Mouse (Mus musculus) hindbrain, embryonic 16.5 days (tissue): ENCODE data around the gene Gpr107. TPM values are rescaled to one million over a fixed set of nuclear protein-coding genes. Genes with fewer than 3 reads are reported as not detected.

Source experiments
- ATAC-seq: fragments of 200-750 bp; cut with Nextera tagmentation; 2 replicates; pipeline ENCODE4 v1.8.0; 2017; ENCODE audit warnings: moderate TSS enrichment, moderate library complexity
- H3K27ac ChIP-seq: fragments of 300-500 bp; sonication (generic); 2 replicates; pipeline ENCODE4 v1.5.1; 2014; ENCODE audit warnings: low read depth, mild to moderate bottlenecking, control low read depth, low read length, moderate library complexity
- H3K27me3 ChIP-seq: fragments of 300-500 bp; sonication (generic); replicated peaks from 2 replicates; pipeline ENCODE4 v1.6.1; 2014; ENCODE audit warnings: low read length; ENCODE audit not compliant: control insufficient read depth, insufficient read depth
- H3K36me3 ChIP-seq: fragments of 300-500 bp; sonication (generic); 2 replicates; pipeline ENCODE4 v1.6.1; 2014; ENCODE audit warnings: mild to moderate bottlenecking, low read length, moderate library complexity, mixed read lengths; ENCODE audit not compliant: control insufficient read depth, insufficient read depth
- H3K4me1 ChIP-seq: fragments of 300-500 bp; sonication (generic); 2 replicates; pipeline ENCODE4 v1.6.1; 2014; ENCODE audit warnings: low read depth, low read length; ENCODE audit not compliant: control insufficient read depth, insufficient read depth
- H3K4me2 ChIP-seq: fragments of 300-500 bp; sonication (generic); 2 replicates; pipeline ENCODE4 v1.6.1; 2014; ENCODE audit warnings: mild to moderate bottlenecking, low read length, control low read depth, moderate library complexity
- H3K4me3 ChIP-seq: fragments of 300-500 bp; sonication (generic); 2 replicates; pipeline ENCODE4 v1.5.1; 2014; ENCODE audit warnings: mild to moderate bottlenecking, low read length, control low read depth, moderate library complexity
- H3K9ac ChIP-seq: fragments of 300-500 bp; sonication (generic); 2 replicates; pipeline ENCODE4 v1.6.1; 2014; ENCODE audit warnings: low read depth, mild to moderate bottlenecking, control low read depth, low read length, moderate library complexity
- H3K9me3 ChIP-seq: fragments of 300-500 bp; sonication (generic); 2 replicates; pipeline ENCODE4 v1.6.1; 2014; ENCODE audit warnings: mild to moderate bottlenecking, low read length, moderate library complexity; ENCODE audit not compliant: control insufficient read depth
- WGBS: fragments of 180-500 bp; shearing (Covaris S2); extraction: QIAGEN DNeasy Blood & Tissue Kit; methylation state at CpG from one replicate; pipeline ENCODE4 v1.1.7; 2014; 5-methylcytosine and 5-hydroxymethylcytosine counted together
- polyA plus RNA-seq: library from polyadenylated mRNA; unstranded; fragments of >200 nt; fragmentation: Nextera tagmentation; extraction: Ambion mirVana; gene quantifications from 2 replicates; pipeline ENCODE4 v1.2.1, GENCODE M21; 2015

Gene Gpr107
- polyA plus RNA-seq, 1 experiment from 2014 or later, result 34.4 TPM

- Histone ChIP-seq H3K4me3 (no peak overlapping the region), H3K27ac (peak overlapping the region; percentile 85), H3K36me3 (no peaks in the 10 kb centered on the region), H3K27me3 (no peaks in the 10 kb centered on the region), H3K4me2 (0 out of 2 replicates have a peak overlapping the region, but pooled peaks have one; percentile 5), H3K4me1 (peaks cover 67% of the 10 kb centered on the region), H3K9ac (0 out of 2 replicates have a peak overlapping the region, but pooled peaks have one; percentile 13), H3K9me3 (no peaks in the 10 kb centered on the region)
- ATAC-seq, result peak; percentile 78
- 38% methylated on average over 10 of the region's 10 CpGs for WGBS
Measured at GRCm38 (mm10) chr2:31263746-31264378, 111.7 kb downstream of the Gpr107 start.

GRCm38 (mm10) chr2:31267447-31267846 lies 115.3 kb downstream of the Gpr107 start:
- Histone ChIP-seq H3K9ac (0 out of 2 replicates have a peak overlapping the region, but pooled peaks have one; percentile 14), H3K27ac (0 out of 2 replicates have a peak overlapping the region, but pooled peaks have one; percentile 37)

More at GRCm38 (mm10) chr2:31267447-31267846, 115.3 kb downstream of the Gpr107 start:
- Histone ChIP-seq H3K4me3 (no peak overlapping the region), H3K4me1 (peaks cover 60% of the 10 kb centered on the region), H3K27me3 (no peaks in the 10 kb centered on the region), H3K4me2 (no peak overlapping the region), H3K36me3 (0 out of 2 replicates have a peak, but pooled peaks cover 2% of the 10 kb centered on the region), H3K9me3 (no peaks in the 10 kb centered on the region)
- WGBS, result 18% methylated on average over 6 of the region's 6 CpGs
- no peak for ATAC-seq

Other genes starting within 250 kb of the Gpr107 start
- gene Ptges, start 222.5 kb upstream of the Gpr107 start, polyA plus RNA-seq, result 6.3 and 6.9 TPM in 2 replicates
- 18.0 and 20.4 TPM in 2 replicates for gene Tor1b, start 199.4 kb upstream of the Gpr107 start, polyA plus RNA-seq
- 94.2 and 94.8 TPM in 2 replicates for gene Tor1a, start 184.4 kb upstream of the Gpr107 start, polyA plus RNA-seq
- gene BC005624, start 170.1 kb upstream of the Gpr107 start, polyA plus RNA-seq, result 92.1 and 93.0 TPM in 2 replicates
- gene Usp20, start 170.0 kb upstream of the Gpr107 start, polyA plus RNA-seq, result 42.9 and 53.2 TPM in 2 replicates
- 35.8 and 36.7 TPM in 2 replicates for gene Fnbp1, start 10.3 kb upstream of the Gpr107 start, polyA plus RNA-seq
- 151 and 174 TPM in 2 replicates for gene Ncs1, start 93.5 kb downstream of the Gpr107 start, polyA plus RNA-seq
- gene Hmcn2, start 162.1 kb downstream of the Gpr107 start, polyA plus RNA-seq, result 0.30 TPM in 2 replicates